Mouse (Mus musculus) neutrophil, adult 5-6 weeks (primary cell): Measurements from ENCODE around the gene Dusp6. TPM values are rescaled to one million over a fixed set of nuclear protein-coding genes. Genes with fewer than 3 reads are reported as not detected.

ENCODE experiments used
- ATAC-seq: fragments of 151-379, 151-347 bp; 2 replicates; pipeline ENCODE4 v1.8.0; 2017; ENCODE audit warnings: mild to moderate bottlenecking, moderate TSS enrichment; ENCODE audit not compliant: insufficient number of reproducible peaks, poor library complexity, low FRiP score, severe bottlenecking; ENCODE audit errors: extremely low read depth
- total RNA-seq: library from RNA; stranded (forward); fragments of 200-1000 nt; gene quantifications from 2 replicates; pipeline ENCODE4 v1.2.3, GENCODE M21; 2017

The Dusp6 gene
- total RNA-seq, 1 experiment from 2014 or later = 143 TPM

- peak; percentile 84 for ATAC-seq
Measured at GRCm38 (mm10) chr10:99268421-99269300, 5.6 kb downstream of the Dusp6 start.

GRCm38 (mm10) chr10:99269301-99269701 lies 6.3 kb downstream of the Dusp6 start:
- ATAC-seq = no peak

GRCm38 (mm10) chr10:99269704-99270103 lies 6.7 kb downstream of the Dusp6 start:
- ATAC-seq = no peak

GRCm38 (mm10) chr10:99270406-99270805 lies 7.4 kb downstream of the Dusp6 start:
- peak; percentile 24 for ATAC-seq

- ATAC-seq = no peak
Measured at GRCm38 (mm10) chr10:99271016-99271415, 8.0 kb downstream of the Dusp6 start.

GRCm38 (mm10) chr10:99273006-99273405 lies 10.0 kb downstream of the Dusp6 start:
- ATAC-seq = no peak

GRCm38 (mm10) chr10:99274640-99275039 lies 11.6 kb downstream of the Dusp6 start:
- no peak for ATAC-seq

- no peak for ATAC-seq
Measured at GRCm38 (mm10) chr10:99279067-99279880, 16.2 kb downstream of the Dusp6 start.

GRCm38 (mm10) chr10:99283981-99284385 lies 21.0 kb downstream of the Dusp6 start:
- ATAC-seq = no peak

- ATAC-seq = no peak
Measured at GRCm38 (mm10) chr10:99284918-99285317, 21.9 kb downstream of the Dusp6 start.

GRCm38 (mm10) chr10:99285759-99286158 lies 22.7 kb downstream of the Dusp6 start:
- no peak for ATAC-seq

- ATAC-seq = no peak
Measured at GRCm38 (mm10) chr10:99286213-99286612, 23.2 kb downstream of the Dusp6 start.

GRCm38 (mm10) chr10:99286787-99287186 lies 23.8 kb downstream of the Dusp6 start:
- no peak for ATAC-seq

- ATAC-seq = no peak
Measured at GRCm38 (mm10) chr10:99287206-99287605, 24.2 kb downstream of the Dusp6 start.

- no peak for ATAC-seq
Measured at GRCm38 (mm10) chr10:99289176-99289575, 26.1 kb downstream of the Dusp6 start.

- no peak for ATAC-seq
Measured at GRCm38 (mm10) chr10:99293111-99293640, 30.1 kb downstream of the Dusp6 start.

GRCm38 (mm10) chr10:99297721-99298120 lies 34.7 kb downstream of the Dusp6 start:
- ATAC-seq = no peak

- no peak for ATAC-seq
Measured at GRCm38 (mm10) chr10:99298328-99299295, 35.6 kb downstream of the Dusp6 start.

- ATAC-seq = no peak
Measured at GRCm38 (mm10) chr10:99299303-99299702, 36.3 kb downstream of the Dusp6 start.
